Mouse (Mus musculus) adrenal gland, adult 8-10 months (tissue): Measurements from ENCODE around the gene Cfap54. TPM values are rescaled to one million over a fixed set of nuclear protein-coding genes. Genes with fewer than 3 reads are reported as not detected.

Experiments
- DNase-seq: peaks from one replicate; pipeline ENCODE4 v3.0.0; 2022
- total RNA-seq, 4 experiments: library from RNA; stranded (reverse); gene quantifications; 2 replicates each; pipeline ENCODE4 v1.2.4; 2022

Cfap54 gene
- total RNA-seq, 4 experiments from 2014 or later: 4.0 to 6.1 (median 5.1) TPM

- peak; percentile 61 for DNase-seq
Observed at GRCm38 (mm10) chr10:93051016-93051726, 30.2 kb downstream of the Cfap54 start.

- DNase-seq: no peak
Observed at GRCm38 (mm10) chr10:93050571-93050970, 30.8 kb downstream of the Cfap54 start.

GRCm38 (mm10) chr10:93043195-93043594 lies 38.2 kb downstream of the Cfap54 start:
- no peak for DNase-seq

- no peak for DNase-seq
Observed at GRCm38 (mm10) chr10:93041850-93042249, 39.6 kb downstream of the Cfap54 start.

- DNase-seq: no peak
Observed at GRCm38 (mm10) chr10:93041392-93041791, 40.0 kb downstream of the Cfap54 start.

- DNase-seq: no peak
Observed at GRCm38 (mm10) chr10:93036532-93036931, 44.9 kb downstream of the Cfap54 start.

GRCm38 (mm10) chr10:93035489-93035888 lies 45.9 kb downstream of the Cfap54 start:
- no peak for DNase-seq

- DNase-seq: no peak
Observed at GRCm38 (mm10) chr10:93023295-93023694, 58.1 kb downstream of the Cfap54 start.

GRCm38 (mm10) chr10:93014059-93014795 lies 67.2 kb downstream of the Cfap54 start:
- peak; percentile 20 for DNase-seq

- DNase-seq: no peak
Observed at GRCm38 (mm10) chr10:93011085-93011484, 70.3 kb downstream of the Cfap54 start.

- no peak for DNase-seq
Observed at GRCm38 (mm10) chr10:93006970-93007369, 74.4 kb downstream of the Cfap54 start.

- no peak for DNase-seq
Observed at GRCm38 (mm10) chr10:93006405-93006804, 75.0 kb downstream of the Cfap54 start.

GRCm38 (mm10) chr10:92998536-92998935 lies 82.9 kb downstream of the Cfap54 start:
- DNase-seq: no peak

- no peak for DNase-seq
Observed at GRCm38 (mm10) chr10:92995186-92995585, 86.2 kb downstream of the Cfap54 start.

- no peak for DNase-seq
Observed at GRCm38 (mm10) chr10:92994340-92994739, 87.1 kb downstream of the Cfap54 start.

GRCm38 (mm10) chr10:92992526-92992925 lies 88.9 kb downstream of the Cfap54 start:
- DNase-seq: no peak

GRCm38 (mm10) chr10:92990576-92990975 lies 90.8 kb downstream of the Cfap54 start:
- no peak for DNase-seq

- no peak for DNase-seq
Observed at GRCm38 (mm10) chr10:92965134-92965533, 116.3 kb downstream of the Cfap54 start.

- no peak for DNase-seq
Observed at GRCm38 (mm10) chr10:92950044-92950443, 131.4 kb downstream of the Cfap54 start.

- DNase-seq: peak; percentile 25
Observed at GRCm38 (mm10) chr10:92942848-92943645, 138.4 kb downstream of the Cfap54 start.

- no peak for DNase-seq
Observed at GRCm38 (mm10) chr10:92941616-92942015, 139.8 kb downstream of the Cfap54 start.

- DNase-seq: no peak
Observed at GRCm38 (mm10) chr10:92937741-92938285, 143.6 kb downstream of the Cfap54 start.

- peak; percentile 48 for DNase-seq
Observed at GRCm38 (mm10) chr10:92937091-92937490, 144.3 kb downstream of the Cfap54 start.
